Mouse (Mus musculus) CH12F3 (cell line): Measurements from ENCODE around the gene Micall1.

Experiments used
- in situ Hi-C: fragments of 300-500 bp; cut with MboI; formaldehyde crosslinking; loops from 2 replicates; pipeline ENCODE4 v1.14.3; 2020; ENCODE audit warnings: low sequenced_read_pairs

Micall1 gene

GRCm38 (mm10) chr15:79128208-79128607 lies 19.5 kb downstream of the Micall1 start:
- in situ Hi-C loops: no loop called here

DNA sequence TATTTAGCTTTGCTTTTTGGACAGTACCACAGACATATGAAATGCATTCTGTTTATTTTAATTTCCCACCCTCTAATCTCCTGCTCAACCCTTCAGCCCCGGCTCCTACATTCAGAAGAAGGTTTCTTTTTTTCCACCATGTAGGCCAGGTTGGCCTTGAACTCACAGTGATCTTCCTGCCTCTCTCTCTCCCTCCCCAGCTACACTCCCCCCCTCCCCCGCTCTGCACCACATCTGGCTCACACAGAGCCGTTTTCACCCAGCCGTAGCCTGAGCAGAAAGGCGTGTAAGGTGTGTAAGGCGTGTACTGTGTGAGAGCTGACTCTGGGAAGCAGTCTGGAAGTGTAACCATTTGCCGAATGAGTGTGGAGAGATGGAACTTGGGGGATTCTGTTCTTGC lies 20.6 kb downstream of the Micall1 start:
- in situ Hi-C loops: no loop called here

DNA sequence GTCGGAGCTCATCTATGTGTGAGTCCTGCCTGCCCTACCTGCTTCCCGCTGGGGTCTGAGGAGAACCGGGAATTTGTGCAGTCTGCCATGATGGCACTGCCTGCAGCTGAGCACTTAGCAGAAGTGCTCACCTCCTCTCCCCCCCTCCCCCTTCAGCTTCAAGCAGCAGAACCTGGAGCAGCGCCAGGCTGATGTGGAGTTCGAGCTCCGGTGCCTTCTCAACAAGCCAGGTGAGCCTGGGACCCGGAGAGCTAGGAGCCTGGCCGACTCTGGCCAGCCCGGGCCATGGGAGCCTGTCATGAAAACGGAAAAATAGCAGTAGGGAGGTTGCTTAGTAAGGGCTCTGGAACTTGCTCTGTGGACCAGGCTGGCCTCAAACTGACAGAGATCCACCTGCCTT lies 22.1 kb downstream of the Micall1 start:
- in situ Hi-C loops: no loop called here

GRCm38 (mm10) chr15:79131442-79131841 lies 22.7 kb downstream of the Micall1 start:
- in situ Hi-C loops: no loop called here

DNA sequence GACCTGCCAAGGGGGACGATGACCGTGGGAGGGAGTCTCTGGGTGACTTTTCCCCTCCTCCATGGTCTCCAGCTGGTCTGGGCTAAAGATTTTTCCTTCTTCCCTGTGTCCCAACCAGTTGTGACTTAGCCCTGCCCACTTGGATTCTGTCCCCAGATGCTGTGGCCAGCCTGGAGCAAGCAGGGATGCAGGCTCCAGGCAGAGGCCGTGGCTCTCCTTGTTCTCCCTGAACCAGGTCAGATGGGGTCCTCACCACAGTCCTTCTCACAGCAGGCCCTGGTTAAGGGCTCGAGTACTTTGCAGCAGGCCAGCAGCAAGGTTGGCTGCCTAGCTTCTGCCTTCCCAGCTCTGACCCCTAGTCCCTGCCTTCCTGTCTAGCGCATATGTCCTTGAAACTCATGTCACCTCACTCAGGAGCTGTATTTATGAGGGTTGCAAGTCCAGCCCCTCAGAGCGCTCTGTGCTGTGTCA lies 24.5 kb downstream of the Micall1 start:
- in situ Hi-C loops: no loop called here

- in situ Hi-C loops: no loop called here
Measured at GRCm38 (mm10) chr15:79134496-79135270, 26.0 kb downstream of the Micall1 start.

DNA sequence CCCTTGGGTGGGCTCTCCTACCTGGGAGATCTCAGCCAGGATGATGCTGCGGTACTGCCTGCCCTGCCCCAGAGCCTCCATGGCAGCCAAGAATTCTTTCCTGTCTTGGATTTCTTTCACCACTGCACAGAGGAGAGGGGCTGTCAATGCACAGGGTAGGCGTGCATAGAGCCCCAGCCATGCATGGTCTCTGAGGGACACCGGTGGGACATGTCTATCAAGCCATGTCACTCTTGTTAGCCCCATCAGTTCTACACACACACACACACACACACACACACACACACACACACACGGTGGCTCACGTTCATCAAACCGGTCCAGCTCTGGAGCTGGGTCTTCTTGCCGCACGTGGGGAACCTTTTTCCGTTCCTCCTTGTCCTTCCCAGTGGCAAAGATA lies 26.6 kb downstream of the Micall1 start:
- in situ Hi-C loops: no loop called here

GRCm38 (mm10) chr15:79135783-79136575 lies 27.3 kb downstream of the Micall1 start:
- in situ Hi-C loops: no loop called here

DNA sequence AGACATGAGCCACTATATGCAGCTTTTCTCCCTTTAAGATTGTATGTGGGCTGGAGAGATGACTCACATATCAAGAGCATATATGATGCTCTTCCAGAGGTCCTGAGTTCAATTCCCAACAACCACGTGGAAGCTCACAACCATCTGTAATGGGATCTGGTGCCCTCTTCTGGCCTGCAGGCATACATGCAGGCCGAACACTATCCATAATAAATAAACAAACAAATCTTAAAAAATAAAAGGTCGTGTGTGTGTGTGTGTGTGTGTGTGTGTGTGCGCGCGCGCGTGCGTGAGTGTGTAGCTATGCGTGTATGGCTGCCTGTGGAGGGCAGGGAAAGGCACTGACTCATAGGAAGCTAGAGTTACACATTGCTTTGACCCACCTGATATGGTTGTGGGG lies 30.9 kb downstream of the Micall1 start:
- in situ Hi-C loops: no loop called here

DNA sequence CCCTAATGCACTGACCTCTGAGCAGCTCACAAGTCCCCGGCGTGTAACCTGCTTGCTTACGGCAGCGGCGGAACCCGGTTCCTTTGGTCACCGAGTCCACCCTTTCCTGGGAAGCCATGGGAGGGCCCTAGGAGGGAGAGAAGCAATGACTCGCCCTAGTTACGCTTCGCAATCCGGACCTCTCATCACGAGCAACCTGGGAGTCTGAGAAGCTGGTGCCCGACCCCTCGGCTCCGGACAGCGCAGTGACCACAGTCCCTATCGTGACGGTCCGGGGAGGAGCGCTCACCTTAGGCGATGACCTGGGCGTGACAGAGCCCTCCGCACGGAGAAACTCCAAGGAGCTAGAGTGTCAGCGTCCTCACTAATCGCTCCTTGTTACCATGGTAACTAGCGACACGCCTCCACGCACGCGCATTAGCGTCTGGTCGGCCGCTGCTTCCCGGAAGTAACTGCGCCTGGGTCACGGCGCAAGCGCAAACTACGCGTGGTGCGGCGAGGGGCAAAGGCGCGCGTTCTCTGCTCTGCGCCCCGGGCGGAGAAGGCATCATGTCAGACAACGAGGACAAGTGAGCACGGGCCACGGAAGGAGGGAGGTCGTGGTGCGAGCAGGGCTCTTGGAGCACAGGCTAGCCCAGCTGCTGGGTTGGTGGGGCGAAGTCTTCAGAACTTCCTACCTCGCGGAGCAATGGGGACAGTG lies 32.3 kb downstream of the Micall1 start, which contains the start of the genes Polr2f and 1700088E04Rik:
Gene Polr2f, plus strand, starts transcription at position 144 of the 700 bp plus-strand sequence.
Gene 1700088E04Rik, minus strand, starts transcription at position 388 of the 700 bp plus-strand sequence.
- in situ Hi-C loops: no loop called here

- in situ Hi-C loops: no loop called here
Measured at GRCm38 (mm10) chr15:79141566-79141917, 32.8 kb downstream of the Micall1 start.

- in situ Hi-C loops: no loop called here
Measured at GRCm38 (mm10) chr15:79143316-79143715, 34.6 kb downstream of the Micall1 start.

DNA sequence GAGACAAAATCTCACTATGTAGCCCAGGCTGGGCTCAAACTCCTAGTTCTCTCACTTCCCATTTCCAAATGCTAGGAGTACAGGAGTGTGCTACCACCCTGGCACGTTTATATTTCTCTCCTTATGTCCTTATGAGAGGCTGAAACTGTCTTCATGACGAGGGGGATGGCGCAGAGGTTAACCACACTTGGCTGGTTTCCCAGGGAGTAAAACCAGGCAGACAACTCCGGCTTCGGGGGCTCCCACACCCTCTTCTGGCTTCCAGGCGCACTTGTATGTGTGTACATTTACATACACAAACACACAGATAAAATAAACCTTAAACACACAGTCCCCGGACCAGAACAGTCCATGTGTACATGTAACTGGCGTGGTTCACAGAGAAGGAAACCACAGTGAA lies 35.3 kb downstream of the Micall1 start:
- in situ Hi-C loops: no loop called here

DNA sequence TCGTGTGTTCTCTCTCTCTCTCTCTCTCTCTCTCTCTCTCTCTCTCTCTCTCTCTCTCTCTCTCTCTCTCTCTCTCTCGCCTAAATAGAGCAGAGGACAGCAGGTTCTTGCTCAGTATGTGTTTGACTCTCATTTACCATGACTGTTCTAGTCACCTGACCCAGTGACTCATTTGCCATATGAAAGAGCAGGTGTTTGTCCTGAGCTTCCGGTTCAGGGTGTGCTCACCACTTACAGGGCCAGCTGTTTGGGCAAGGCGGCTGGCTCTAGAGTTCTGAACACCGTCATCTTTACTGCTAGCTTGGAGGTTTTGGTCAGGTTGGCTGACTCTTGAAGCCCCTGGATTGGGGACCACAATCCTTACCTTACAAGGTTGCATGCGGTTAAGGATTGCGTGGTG lies 36.8 kb downstream of the Micall1 start:
- in situ Hi-C loops: no loop called here

GRCm38 (mm10) chr15:79148533-79148932 lies 39.8 kb downstream of the Micall1 start:
- in situ Hi-C loops: no loop called here

- in situ Hi-C loops: no loop called here
Measured at GRCm38 (mm10) chr15:79151881-79152280, 43.2 kb downstream of the Micall1 start.

DNA sequence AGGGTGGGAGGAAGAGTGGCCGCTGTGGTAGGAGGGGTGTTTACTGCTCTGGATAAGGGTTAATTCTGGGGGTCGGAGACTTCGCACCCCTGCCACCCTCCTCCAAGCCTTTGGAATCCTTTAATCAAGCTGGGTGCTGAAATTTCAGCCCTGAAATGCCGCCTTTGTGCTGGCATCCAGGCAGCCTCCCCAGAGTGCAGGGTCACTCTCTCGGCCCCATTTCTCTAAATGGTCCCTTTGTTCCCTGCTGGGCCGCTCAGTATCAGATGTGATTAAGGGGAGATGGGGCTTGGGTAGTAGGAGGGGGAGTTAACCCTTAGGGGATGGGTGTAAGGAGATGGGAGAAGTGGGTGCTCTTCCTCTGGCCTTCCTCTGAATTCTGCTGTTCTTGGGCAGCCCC lies 44.0 kb downstream of the Micall1 start:
- in situ Hi-C loops: no loop called here

DNA sequence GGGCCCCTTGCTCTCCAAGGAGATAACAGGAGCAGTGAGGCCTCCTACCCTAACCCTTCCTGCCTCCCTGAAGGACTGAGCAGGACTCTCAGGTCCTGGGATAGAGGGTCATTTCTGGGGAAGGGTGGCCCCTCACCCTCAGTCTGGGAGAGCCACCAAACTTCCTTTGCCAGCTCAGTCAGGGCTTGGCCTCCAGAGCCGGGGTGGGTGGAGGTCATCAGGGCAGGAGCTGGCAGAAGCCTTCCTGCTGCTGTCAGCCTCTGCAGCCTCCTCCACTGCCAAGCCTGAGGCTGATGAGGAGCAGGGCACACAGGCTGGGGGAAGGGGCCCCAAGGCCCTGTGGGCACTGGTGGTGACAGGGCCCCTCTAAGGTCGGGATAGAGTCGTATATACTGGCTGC lies 46.9 kb downstream of the Micall1 start:
- in situ Hi-C loops: no loop called here

DNA sequence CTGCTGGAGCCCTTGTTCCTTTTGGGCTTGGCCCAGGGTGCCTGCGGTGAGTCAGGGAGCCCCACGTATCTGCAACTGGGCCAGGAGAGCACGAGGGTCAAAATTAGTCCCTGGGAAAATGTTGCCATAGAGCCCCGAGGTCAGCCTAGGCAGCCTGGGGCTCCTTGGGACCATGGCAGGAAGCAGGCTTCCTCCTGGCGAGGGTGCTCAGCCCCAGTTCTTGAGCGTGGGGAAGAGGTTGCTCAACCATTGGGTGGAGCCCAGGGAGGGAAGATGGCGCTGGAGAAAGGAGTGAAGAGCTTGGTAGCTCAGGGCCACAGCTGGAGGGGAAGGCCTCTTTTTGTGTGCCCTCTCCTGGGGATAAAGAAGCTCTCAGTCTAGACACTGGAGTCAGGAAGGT lies 53.6 kb downstream of the Micall1 start:
- in situ Hi-C loops: no loop called here

DNA sequence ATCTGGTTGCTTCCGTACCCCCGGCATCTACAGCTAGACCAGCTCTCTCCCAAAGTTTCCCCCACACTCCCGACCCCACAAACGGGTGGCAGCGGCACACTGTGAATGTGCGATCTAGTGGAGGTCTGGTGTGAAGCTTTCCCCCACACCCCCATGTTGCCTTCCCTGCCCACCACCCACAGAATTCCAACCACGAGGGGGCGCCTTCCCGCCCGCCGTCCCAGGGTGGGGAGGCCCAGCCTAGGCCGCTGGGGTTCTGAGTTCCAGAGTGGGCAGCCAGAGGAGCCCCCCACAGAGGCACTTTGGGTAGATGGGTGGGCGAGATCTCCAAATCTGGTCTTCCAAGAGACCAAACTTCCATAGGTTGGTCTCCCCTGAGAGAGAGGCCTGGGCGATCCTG lies 54.1 kb downstream of the Micall1 start:
- in situ Hi-C loops: no loop called here

DNA sequence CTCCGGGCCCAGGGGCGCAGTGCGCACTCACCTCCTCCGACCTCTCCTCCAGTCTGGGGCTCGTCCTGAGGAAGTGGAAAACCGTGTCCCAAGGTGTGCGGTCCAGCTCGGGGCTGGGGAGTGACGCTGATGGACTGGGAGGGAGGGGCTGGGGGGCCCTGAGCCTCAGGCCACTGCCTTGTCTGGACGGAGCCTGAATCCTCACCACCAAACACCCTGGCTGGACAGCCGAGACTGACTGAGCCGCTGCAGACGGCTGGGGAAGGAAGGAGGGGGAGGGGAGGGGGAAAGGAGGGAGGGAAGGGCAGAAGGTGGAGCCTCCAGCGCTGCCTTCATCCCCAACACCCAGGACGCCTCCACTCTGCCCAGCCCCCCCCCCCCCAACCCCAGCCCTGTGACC lies 55.6 kb downstream of the Micall1 start:
- in situ Hi-C loops: no loop called here
